Mouse (Mus musculus) heart, embryonic 12.5 days (tissue): Measurements from ENCODE around the gene Rabep1. TPM values are rescaled to one million over a fixed set of nuclear protein-coding genes. Genes with fewer than 3 reads are reported as not detected.
"Not testable (repeated sequence)": the region's sequence is repeated elsewhere in the genome, so short reads cannot be mapped to it uniquely, and the experiment has no call there.

Experiments
- ATAC-seq: fragments of 200-750 bp; cut with Nextera tagmentation; 2 replicates; pipeline ENCODE4 v1.8.0; 2017; ENCODE audit warnings: moderate TSS enrichment, moderate library complexity; ENCODE audit not compliant: insufficient number of reproducible peaks, low FRiP score
- H3K27ac ChIP-seq: fragments of 300-500 bp; sonication (generic); 2 replicates; pipeline ENCODE4 v1.5.1; 2016; ENCODE audit warnings: mild to moderate bottlenecking, moderate library complexity; ENCODE audit not compliant: poor library complexity, severe bottlenecking
- H3K27me3 ChIP-seq: fragments of 300-500 bp; sonication (generic); replicated peaks from 2 replicates; pipeline ENCODE4 v1.6.1; 2016; ENCODE audit warnings: mild to moderate bottlenecking, moderate library complexity
- H3K36me3 ChIP-seq: fragments of 300-500 bp; sonication (generic); 2 replicates; pipeline ENCODE4 v1.6.1; 2016; ENCODE audit warnings: mild to moderate bottlenecking, moderate library complexity
- H3K4me1 ChIP-seq: fragments of 300-500 bp; sonication (generic); replicated peaks from 2 replicates; pipeline ENCODE4 v1.6.1; 2016; ENCODE audit warnings: mild to moderate bottlenecking
- H3K4me2 ChIP-seq: fragments of 300-500 bp; sonication (generic); 2 replicates; pipeline ENCODE4 v1.6.1; 2016; ENCODE audit warnings: mild to moderate bottlenecking, moderate library complexity
- H3K4me3 ChIP-seq: fragments of 300-500 bp; sonication (generic); 2 replicates; pipeline ENCODE4 v1.5.1; 2016; ENCODE audit warnings: mild to moderate bottlenecking
- H3K9ac ChIP-seq: fragments of 300-500 bp; sonication (generic); 2 replicates; pipeline ENCODE4 v1.6.1; 2016; ENCODE audit warnings: mild to moderate bottlenecking, moderate library complexity
- H3K9me3 ChIP-seq: fragments of 300-500 bp; sonication (generic); replicated peaks from 2 replicates; pipeline ENCODE4 v1.6.1; 2016; ENCODE audit warnings: mild to moderate bottlenecking, moderate library complexity
- WGBS: fragments of 180-500 bp; shearing (Covaris S2); methylation state at CpG from one replicate; pipeline ENCODE4 v1.1.7; 2016; 5-methylcytosine and 5-hydroxymethylcytosine counted together
- polyA plus RNA-seq: library from polyadenylated mRNA; unstranded; fragments of >200 nt; fragmentation: Nextera tagmentation; extraction: Ambion mirVana; gene quantifications from 2 replicates; pipeline ENCODE4 v1.2.1, GENCODE M21; 2016

Gene Rabep1
- polyA plus RNA-seq, 1 experiment from 2014 or later, result 35.1 TPM

- H3K9ac ChIP-seq, result no peak overlapping the region
- peaks cover 41% of the 10 kb centered on the region for H3K36me3 ChIP-seq
- no peaks in the 10 kb centered on the region for H3K9me3 ChIP-seq
- WGBS, result 92% methylated on average over 3 of the region's 3 CpGs
- H3K4me1 ChIP-seq, result no peaks in the 10 kb centered on the region
- no peak for ATAC-seq
- H3K4me3 ChIP-seq, result no peak overlapping the region
- no peaks in the 10 kb centered on the region for H3K27me3 ChIP-seq
- H3K27ac ChIP-seq, result no peak overlapping the region
- no peak overlapping the region for H3K4me2 ChIP-seq
Measured at GRCm38 (mm10) chr11:70897680-70898079, 53.1 kb downstream of the Rabep1 start.

- not testable (repeated sequence) for H3K27me3 ChIP-seq, ATAC-seq
Measured at GRCm38 (mm10) chr11:70898182-70898581, 53.6 kb downstream of the Rabep1 start.

GRCm38 (mm10) chr11:70906681-70907080 lies 62.1 kb downstream of the Rabep1 start:
- H3K27ac ChIP-seq, result no peak overlapping the region
- H3K9me3 ChIP-seq, result no peaks in the 10 kb centered on the region
- no peak overlapping the region for H3K4me3 ChIP-seq
- H3K4me2 ChIP-seq, result no peak overlapping the region
- H3K27me3 ChIP-seq, result no peaks in the 10 kb centered on the region
- peaks cover 54% of the 10 kb centered on the region for H3K36me3 ChIP-seq
- WGBS, result 82% methylated on average over 3 of the region's 3 CpGs
- no peaks in the 10 kb centered on the region for H3K4me1 ChIP-seq
- no peak overlapping the region for H3K9ac ChIP-seq
- no peak for ATAC-seq

More at GRCm38 (mm10) chr11:70898182-70898581, 53.6 kb downstream of the Rabep1 start:
- not testable (repeated sequence) for H3K27ac ChIP-seq, H3K4me1 ChIP-seq, H3K9ac ChIP-seq, H3K4me2 ChIP-seq, H3K4me3 ChIP-seq, H3K9me3 ChIP-seq
- H3K36me3 ChIP-seq, result peaks cover 43% of the 10 kb centered on the region
- 96% methylated on average over 5 of the region's 5 CpGs for WGBS

DNA sequence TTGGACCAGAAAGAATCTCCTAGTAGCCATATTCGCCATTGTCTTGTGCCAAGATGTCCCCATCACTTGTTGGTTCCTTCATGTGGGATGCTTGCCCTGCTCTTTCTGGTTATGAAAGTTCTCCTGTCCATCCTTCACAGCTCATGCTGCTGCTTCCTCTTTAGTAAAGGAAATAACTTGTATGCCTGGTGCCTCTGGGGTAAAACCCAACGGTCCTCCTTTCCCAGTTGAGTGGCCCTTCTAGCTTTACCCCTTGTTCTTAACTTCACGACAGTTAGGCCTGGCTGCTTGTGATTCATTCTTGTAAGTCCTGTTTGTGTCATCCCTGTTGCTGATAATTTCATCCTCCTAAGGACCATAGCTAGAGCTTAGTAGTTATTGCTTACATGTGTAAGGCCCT lies 66.7 kb downstream of the Rabep1 start:
- H3K27me3 ChIP-seq, result no peaks in the 10 kb centered on the region
- WGBS, result 91% methylated on average over 3 of the region's 3 CpGs
- H3K36me3 ChIP-seq, result peaks cover 54% of the 10 kb centered on the region
- H3K9ac ChIP-seq, result no peak overlapping the region
- no peak overlapping the region for H3K4me3 ChIP-seq
- H3K9me3 ChIP-seq, result no peaks in the 10 kb centered on the region
- no peak overlapping the region for H3K4me2 ChIP-seq
- no peak for ATAC-seq
- H3K4me1 ChIP-seq, result no peaks in the 10 kb centered on the region
- H3K27ac ChIP-seq, result no peak overlapping the region

DNA sequence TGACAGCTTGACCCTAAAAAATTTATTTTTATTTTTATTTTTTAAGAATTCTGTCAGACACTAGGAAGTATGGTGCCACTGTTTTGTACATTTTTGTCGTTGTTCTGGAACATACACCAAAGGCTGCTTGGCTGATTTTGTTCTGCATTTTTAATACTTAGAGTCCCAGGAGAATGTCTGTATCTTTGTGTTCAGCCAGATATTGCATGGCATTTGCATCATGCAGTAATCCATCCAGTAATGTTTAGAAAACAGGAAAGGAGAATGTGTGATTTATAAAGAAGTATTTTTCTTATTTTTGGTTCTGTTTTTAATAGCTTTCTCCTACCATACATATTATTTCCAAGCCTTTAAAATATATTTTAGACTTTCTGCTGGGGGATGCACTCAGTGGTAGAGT lies 67.3 kb downstream of the Rabep1 start:
- H3K4me2 ChIP-seq, result no peak overlapping the region
- ATAC-seq, result no peak
- no peak overlapping the region for H3K9ac ChIP-seq
- WGBS, result 96% methylated on average over 1 of the region's 1 CpGs
- no peaks in the 10 kb centered on the region for H3K4me1 ChIP-seq
- no peaks in the 10 kb centered on the region for H3K27me3 ChIP-seq
- H3K27ac ChIP-seq, result no peak overlapping the region
- H3K9me3 ChIP-seq, result no peaks in the 10 kb centered on the region
- peaks cover 54% of the 10 kb centered on the region for H3K36me3 ChIP-seq
- no peak overlapping the region for H3K4me3 ChIP-seq

DNA sequence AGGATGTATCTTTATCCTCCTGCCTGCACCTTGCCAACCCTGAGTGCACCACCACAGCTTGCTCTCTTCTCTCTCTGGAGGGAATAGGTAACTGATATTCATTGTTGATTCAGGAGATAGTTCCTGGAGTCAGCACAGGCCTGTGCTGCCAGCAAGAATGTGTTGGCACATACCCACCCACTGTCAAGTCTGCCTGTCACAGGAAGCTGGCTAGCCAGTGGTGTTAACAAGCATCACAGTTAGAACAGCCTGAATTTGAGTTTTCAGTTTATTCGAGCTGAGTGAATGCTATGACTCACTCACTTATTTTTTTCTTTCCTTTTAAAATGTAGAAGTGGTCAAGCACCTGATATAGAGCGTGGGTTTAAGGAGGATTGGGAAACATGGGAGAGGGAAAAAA lies 73.3 kb downstream of the Rabep1 start:
- peaks cover 46% of the 10 kb centered on the region for H3K36me3 ChIP-seq
- no peaks in the 10 kb centered on the region for H3K9me3 ChIP-seq
- no peak overlapping the region for H3K4me2 ChIP-seq
- H3K27me3 ChIP-seq, result no peaks in the 10 kb centered on the region
- no peak overlapping the region for H3K27ac ChIP-seq
- WGBS, result 83% methylated on average over 2 of the region's 2 CpGs
- H3K9ac ChIP-seq, result no peak overlapping the region
- H3K4me3 ChIP-seq, result no peak overlapping the region
- ATAC-seq, result no peak
- no peaks in the 10 kb centered on the region for H3K4me1 ChIP-seq

- Histone ChIP-seq H3K9me3 (no peaks in the 10 kb centered on the region), H3K36me3 (peaks cover 50% of the 10 kb centered on the region), H3K27me3 (no peaks in the 10 kb centered on the region), H3K9ac (no peak overlapping the region), H3K4me2 (no peak overlapping the region), H3K4me3 (no peak overlapping the region), H3K27ac (no peak overlapping the region), H3K4me1 (no peaks in the 10 kb centered on the region)
- ATAC-seq, result no peak
- WGBS, result 89% methylated on average over 4 of the region's 4 CpGs
Measured at GRCm38 (mm10) chr11:70919524-70919923, 74.9 kb downstream of the Rabep1 start.

DNA sequence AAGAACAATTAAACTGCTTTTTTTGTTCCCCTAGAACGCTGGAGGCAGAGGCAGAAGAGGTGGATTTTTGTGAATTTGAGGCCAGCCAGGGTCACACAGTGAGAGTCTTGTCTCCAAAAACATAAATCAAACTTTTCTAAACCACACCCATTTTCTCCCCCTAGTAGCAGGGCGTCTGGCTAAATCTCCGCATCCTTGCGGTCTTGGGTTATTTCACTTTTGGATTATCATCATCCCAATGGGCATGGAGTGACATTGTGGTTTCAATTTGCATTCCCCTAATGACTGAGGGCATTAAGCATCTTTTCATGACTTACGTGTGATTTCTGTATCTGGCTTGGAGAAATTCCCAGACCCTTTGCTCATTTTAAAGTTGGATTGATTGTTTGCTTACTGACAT lies 86.9 kb downstream of the Rabep1 start:
- WGBS, result 87% methylated on average over 5 of the region's 5 CpGs
- Histone ChIP-seq H3K27ac (no peak overlapping the region), H3K4me2 (no peak overlapping the region), H3K9ac (no peak overlapping the region), H3K4me3 (no peak overlapping the region), H3K4me1 (no peaks in the 10 kb centered on the region), H3K36me3 (peaks cover 69% of the 10 kb centered on the region), H3K27me3 (no peaks in the 10 kb centered on the region), H3K9me3 (no peaks in the 10 kb centered on the region)
- ATAC-seq, result no peak

GRCm38 (mm10) chr11:70935316-70935715 lies 90.7 kb downstream of the Rabep1 start:
- 87% methylated on average over 7 of the region's 7 CpGs for WGBS
- no peak for ATAC-seq
- Histone ChIP-seq H3K27me3 (no peaks in the 10 kb centered on the region), H3K36me3 (peaks cover 77% of the 10 kb centered on the region), H3K4me1 (no peaks in the 10 kb centered on the region), H3K4me2 (no peak overlapping the region), H3K9ac (no peak overlapping the region), H3K27ac (no peak overlapping the region), H3K4me3 (no peak overlapping the region), H3K9me3 (no peaks in the 10 kb centered on the region)

DNA sequence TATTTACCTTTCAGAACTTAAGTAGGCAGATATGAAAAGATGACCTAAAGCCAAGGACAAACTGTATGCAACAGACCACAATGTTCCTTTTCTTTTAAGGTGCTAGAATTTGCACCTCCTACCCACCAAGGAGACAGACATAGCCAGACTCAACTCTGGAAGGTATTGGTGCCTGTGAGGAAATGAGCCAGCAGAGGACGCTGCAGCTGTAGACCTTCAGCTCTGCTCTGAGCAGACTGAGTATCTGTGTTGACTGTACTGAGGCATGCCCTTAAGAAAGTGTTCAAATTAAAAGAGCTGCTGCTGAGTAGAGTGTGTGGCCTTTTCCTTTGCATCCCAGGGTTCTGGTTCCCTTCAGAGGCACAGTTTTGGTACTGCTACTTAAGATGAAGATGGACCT lies 98.0 kb downstream of the Rabep1 start:
- Histone ChIP-seq H3K9ac (no peak overlapping the region), H3K4me1 (no peaks in the 10 kb centered on the region), H3K36me3 (peaks cover 89% of the 10 kb centered on the region), H3K9me3 (no peaks in the 10 kb centered on the region), H3K4me2 (no peak overlapping the region), H3K27me3 (no peaks in the 10 kb centered on the region), H3K4me3 (no peak overlapping the region), H3K27ac (no peak overlapping the region)
- ATAC-seq, result no peak
- WGBS, result 76% methylated on average over 1 of the region's 1 CpGs

DNA sequence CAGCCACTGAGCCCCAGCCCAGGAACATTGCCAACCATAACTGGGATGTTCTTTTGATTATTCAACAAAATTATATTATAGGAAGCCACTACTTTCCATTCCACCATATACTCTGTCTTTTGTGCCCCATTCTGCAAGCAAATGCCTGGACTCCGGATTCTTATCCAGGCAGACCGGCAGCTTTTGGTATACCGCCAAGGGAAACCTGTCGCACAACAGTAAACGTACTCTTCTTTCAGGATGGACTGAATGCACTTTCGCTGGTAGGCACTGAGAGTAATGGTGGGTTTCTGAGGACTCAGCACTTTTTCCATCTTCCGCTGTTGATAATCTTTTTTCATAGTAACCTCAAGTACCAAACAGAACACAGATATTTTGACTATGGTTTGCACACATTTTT lies 99.1 kb downstream of the Rabep1 start:
- Histone ChIP-seq H3K27ac (no peak overlapping the region), H3K9ac (no peak overlapping the region), H3K36me3 (peaks cover 91% of the 10 kb centered on the region), H3K4me1 (no peaks in the 10 kb centered on the region), H3K4me2 (no peak overlapping the region), H3K9me3 (no peaks in the 10 kb centered on the region), H3K27me3 (no peaks in the 10 kb centered on the region), H3K4me3 (no peak overlapping the region)
- 94% methylated on average over 7 of the region's 7 CpGs for WGBS
- ATAC-seq, result no peak

- no peak overlapping the region for H3K4me2 ChIP-seq
- no peak overlapping the region for H3K27ac ChIP-seq
- ATAC-seq, result no peak
- WGBS, result 84% methylated on average over 4 of the region's 4 CpGs
- H3K4me3 ChIP-seq, result no peak overlapping the region
- peaks cover 91% of the 10 kb centered on the region for H3K36me3 ChIP-seq
- no peak overlapping the region for H3K9ac ChIP-seq
- no peaks in the 10 kb centered on the region for H3K9me3 ChIP-seq
- no peaks in the 10 kb centered on the region for H3K27me3 ChIP-seq
- H3K4me1 ChIP-seq, result no peaks in the 10 kb centered on the region
Measured at GRCm38 (mm10) chr11:70944935-70945817, 100.6 kb downstream of the Rabep1 start.
